Mouse (Mus musculus) embryonic stem cell, embryonic (primary cell): ENCODE data around the gene Hps5.
"Not testable (repeated sequence)": the region's sequence is repeated elsewhere in the genome, so short reads cannot be mapped to it uniquely, and the experiment has no call there.

Source experiments
- CTCF ChIA-PET, 4 experiments: fragments of 300-600 bp in 2 of 4; fragments of 350-600 bp in 2 of 4; sonication (Branson Sonifier 250); formaldehyde crosslinking; loops; one replicate each; lab custom pipeline; 2022; ENCODE audit warnings: inconsistent platforms in 2 of 4; lab: Charles Lee
- POLR2A ChIA-PET, 4 experiments: fragments of 300-600 bp in 2 of 4; fragments of 350-600 bp in 2 of 4; sonication (Branson Sonifier 250); formaldehyde crosslinking; loops; one replicate each; lab custom pipeline; 2022; ENCODE audit warnings: antibody characterized with exemption in 4 of 4, inconsistent platforms in 1 of 4; lab: Charles Lee

Gene Hps5

DNA sequence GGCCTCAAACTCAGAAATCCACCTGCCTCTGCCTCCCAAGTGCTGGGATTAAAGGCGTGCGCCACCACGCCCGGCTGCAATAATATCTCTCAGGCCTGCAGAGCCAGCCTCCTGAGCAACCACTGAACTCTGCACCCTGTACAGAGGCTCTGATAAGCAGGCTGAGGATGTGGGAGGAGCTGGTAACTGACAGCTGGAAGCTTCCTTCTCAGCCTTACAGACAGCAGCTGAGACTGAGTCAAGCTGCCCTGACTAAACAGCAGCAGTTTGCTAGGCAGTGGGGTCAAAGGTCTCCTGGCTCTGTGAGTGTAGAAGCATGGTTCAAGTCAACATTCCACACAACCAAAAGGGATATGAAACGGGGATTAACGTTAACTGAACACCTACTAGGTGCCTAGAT lies 37.4 kb upstream of the Hps5 start:
- CTCF ChIA-PET: no interaction called here
- POLR2A ChIA-PET: interaction anchor here in 2 of 4 experiments (0.6 to 4.3 kb wide), 8 partner anchors 11 to 38 kb away, joined by 3 to 26 read pairs (median 4); partner anchors contain the start of genes Gtf2h1 (in 1 of the 2) and Hps5 (in 1 of the 2)

DNA sequence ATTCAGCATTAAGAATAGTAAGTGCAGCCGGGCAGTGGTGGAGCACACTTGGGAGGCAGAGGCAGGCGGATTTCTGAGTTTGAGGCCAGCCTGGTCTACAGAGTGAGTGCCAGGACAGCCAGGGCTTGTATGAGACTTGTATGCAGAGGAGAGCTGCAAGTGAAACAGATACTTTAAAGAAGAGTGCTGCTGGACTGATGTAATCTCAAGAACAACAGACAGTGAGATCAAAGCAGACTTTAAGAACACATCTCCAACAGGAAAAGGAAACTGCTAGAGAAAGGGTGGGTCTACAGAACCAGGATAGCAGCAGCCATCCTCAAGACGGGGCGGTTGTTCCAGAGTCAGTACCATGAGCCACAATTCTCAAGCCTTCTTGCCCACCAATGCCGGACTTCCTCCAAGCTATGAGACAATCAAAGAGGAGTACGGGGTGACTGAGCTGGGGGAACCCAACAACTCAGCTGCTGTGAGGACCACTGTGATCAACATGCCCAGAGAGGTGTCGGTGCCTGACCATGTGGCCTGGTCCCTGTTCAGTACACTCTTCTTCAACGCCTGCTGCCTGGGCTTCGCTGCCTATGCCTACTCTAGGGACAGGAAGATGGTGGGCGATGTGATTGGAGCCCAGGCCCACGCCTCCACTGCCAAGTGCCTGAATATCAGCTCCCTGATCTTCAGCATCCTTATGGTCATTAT lies 36.4 kb upstream of the Hps5 start:
- CTCF ChIA-PET: not testable (repeated sequence)
- POLR2A ChIA-PET: interaction anchor here in 2 of 4 experiments (0.8 to 4.3 kb wide), 17 partner anchors 8 to 37 kb away, joined by 3 to 26 read pairs (median 5); partner anchors contain the start of genes Gtf2h1 (in 1 of the 2) and Hps5 (in 1 of the 2)

DNA sequence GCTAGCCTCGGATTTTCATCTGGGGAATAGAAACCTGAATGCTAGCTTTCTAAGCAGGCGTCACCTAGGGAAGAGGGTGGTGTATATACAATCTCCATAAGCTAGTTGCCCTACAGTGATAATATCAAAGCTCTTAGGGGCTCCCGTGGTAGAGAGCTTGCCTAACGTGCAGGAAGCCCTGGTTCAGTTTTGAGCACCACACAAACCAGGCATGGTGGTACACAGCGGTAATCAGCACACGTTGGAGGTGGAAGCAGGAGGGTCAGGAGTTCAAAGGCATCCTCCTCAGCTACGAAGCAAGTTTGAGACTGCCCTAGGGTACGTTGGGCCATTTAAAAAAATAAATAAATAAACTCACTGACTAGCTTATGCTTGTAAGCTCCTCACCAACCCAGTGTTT lies 35.8 kb upstream of the Hps5 start:
- POLR2A ChIA-PET: interaction anchor here (0.8 to 4.3 kb wide), 20 partner anchors 8 to 67 kb away, joined by 3 to 26 read pairs (median 4); partner anchors contain the start of genes Gtf2h1 (in 1 of the 4) and Hps5 (in 1 of the 4)
- CTCF ChIA-PET: interaction anchor here in 1 of 4 experiments (2.4 kb wide), 1 partner anchor 121 kb away, joined by 6 read pairs; the partner anchor contains the start of gene Saal1

DNA sequence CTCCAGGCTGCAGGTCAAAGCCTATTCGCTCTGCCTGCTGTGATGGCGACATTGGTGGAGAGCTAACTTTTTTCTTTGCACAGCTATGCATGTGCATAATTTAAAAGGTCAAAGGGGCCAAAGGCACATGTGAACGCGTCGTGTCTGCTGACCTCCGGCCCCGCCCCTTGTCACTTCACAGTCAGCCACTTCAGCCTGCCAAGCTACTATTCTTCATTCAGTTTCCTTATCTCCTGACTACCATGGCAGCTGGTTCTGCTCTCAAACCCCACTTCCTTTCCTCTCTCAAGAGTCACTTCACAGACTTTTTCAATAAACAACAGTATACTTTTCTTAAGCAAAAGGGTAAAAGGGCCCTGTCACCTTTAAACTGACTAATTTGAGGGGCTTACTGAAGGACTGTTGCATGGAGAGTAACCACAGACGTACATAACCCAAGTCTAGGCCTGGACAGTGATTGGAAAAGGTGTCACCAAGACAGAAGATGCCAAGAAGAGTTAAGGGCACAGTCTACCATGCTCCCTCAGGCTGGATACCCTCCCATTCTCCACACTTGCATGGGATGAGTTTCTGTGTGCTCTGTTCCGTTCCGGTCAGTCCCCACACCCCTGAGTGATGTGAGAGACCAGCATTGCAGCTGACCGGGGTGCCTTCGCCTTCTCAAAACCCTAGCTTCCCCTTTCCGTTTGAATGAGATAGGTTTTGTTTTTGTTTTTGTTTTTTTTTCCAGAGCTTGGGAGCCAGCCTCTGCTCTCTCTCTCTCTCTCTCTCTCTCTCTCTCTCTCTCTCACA lies 35.1 kb upstream of the Hps5 start:
- POLR2A ChIA-PET: interaction anchor here (0.6 to 4.3 kb wide), 30 partner anchors 8 to 143 kb away, joined by 3 to 26 read pairs (median 4); partner anchors contain the start of genes Gtf2h1 (in 1 of the 4), Hps5 (in 1 of the 4) and Tsg101 (in 1 of the 4)
- CTCF ChIA-PET: interaction anchor here in 2 of 4 experiments (0.6 to 2.4 kb wide), 3 partner anchors 8 to 120 kb away, joined by 3 to 6 read pairs (median 5); partner anchors contain the start of gene Saal1 (in 1 of the 2)

DNA sequence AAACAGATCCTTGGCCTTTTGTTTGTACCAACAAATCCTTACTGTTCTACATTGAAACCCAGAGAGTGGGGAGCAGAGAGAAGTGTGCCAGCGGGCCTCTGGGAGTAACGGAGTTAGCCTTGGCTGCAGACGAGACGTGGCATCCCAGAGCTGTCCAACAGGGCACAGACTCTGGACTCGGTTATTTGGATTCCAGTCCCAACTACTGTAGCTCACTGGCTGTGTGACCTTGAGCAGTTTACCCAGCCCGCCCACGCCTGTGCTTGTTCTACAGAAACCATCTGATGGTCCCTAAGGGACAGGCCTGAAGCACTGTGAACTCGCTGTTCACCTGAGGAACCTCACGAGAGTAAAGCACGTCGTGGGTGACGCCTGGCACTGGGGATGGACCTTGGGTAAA lies 34.0 kb upstream of the Hps5 start:
- ChIA-PET CTCF (interaction anchor here in 1 of 4 experiments (1.3 to 2.4 kb wide), 2 partner anchors 9 to 119 kb away, joined by 5 to 6 read pairs; partner anchors contain the start of gene Saal1), POLR2A (interaction anchor here in 3 of 4 experiments (0.9 to 4.3 kb wide), 12 partner anchors 10 to 89 kb away, joined by 3 to 26 read pairs (median 7); partner anchors contain the start of genes Gtf2h1 (in 1 of the 3), Hps5 (in 1 of the 3) and Tsg101 (in 1 of the 3))

DNA sequence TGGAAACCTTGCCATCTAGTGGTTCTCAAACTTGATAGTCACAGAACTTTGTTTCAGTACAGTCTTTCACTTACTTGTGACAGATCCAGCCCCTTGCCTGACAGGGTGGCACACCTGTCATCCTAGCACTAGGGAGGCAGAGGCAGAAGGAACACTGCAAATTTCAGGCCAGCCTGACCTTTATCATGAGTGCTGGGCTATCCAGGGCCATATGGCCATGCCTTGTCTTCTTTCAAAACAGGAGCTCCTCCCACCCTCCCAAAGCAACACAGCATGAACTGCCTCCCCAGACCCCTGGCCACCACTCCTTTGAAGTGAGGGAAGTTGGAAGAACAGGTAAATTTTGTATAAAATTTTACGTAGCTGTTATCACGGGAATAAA lies 31.9 kb upstream of the Hps5 start:
- CTCF ChIA-PET: interaction anchor here in 2 of 4 experiments (0.8 to 0.9 kb wide), 3 partner anchors 9 to 113 kb away, joined by 3 to 4 read pairs (median 3); no protein-coding TSS in a partner anchor
- POLR2A ChIA-PET: interaction anchor here in 3 of 4 experiments (0.6 to 5.0 kb wide), 16 partner anchors 9 to 86 kb away, joined by 3 to 44 read pairs (median 8); partner anchors contain the start of gene Ldha (in 2 of the 3)

DNA sequence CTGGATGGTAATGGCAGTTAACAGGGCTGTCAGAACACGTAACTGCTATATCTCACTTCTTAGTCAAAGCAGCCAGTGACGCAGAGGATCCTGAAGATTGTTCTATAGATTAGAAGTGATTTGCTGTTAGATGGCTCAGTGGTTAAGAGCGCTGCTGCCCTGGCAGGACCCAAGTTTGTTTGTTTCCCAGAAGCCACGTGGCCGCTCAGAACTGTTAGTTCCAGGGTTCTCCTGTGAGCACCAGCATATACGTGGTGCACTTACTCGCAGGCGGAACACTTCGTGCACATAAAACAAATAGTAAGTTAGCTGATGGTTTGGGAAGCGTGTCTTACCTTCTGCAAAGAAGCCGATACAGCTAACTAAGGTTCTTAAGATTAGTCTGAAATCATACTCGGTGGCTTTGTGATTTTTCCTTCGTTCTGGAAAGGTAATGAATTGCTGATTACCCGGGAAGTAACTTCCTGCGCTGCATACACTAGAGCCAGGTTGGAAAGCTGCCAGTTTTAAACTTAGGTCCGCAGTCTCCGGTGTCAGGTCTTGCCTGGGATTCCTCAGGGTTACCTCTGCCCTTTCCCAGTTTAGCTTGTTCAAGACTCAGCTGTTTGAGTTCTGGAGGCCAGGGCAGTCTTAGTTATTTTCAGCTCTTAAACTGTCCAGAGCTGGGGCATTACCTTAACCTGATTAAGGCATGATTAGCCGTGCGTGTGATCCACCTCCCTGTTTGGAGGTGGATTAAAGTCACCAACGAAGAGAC lies 31.4 kb upstream of the Hps5 start:
- CTCF ChIA-PET: interaction anchor here in 3 of 4 experiments (0.6 to 1.2 kb wide), 4 partner anchors 11 to 324 kb away, joined by 3 to 4 read pairs (median 4); no protein-coding TSS in a partner anchor
- POLR2A ChIA-PET: interaction anchor here in 2 of 4 experiments (0.6 to 5.0 kb wide), 19 partner anchors 8 to 32 kb away, joined by 3 to 44 read pairs (median 8); partner anchors contain the start of genes Ldha (in 2 of the 2), Gtf2h1 (in 1 of the 2) and Hps5 (in 1 of the 2)

DNA sequence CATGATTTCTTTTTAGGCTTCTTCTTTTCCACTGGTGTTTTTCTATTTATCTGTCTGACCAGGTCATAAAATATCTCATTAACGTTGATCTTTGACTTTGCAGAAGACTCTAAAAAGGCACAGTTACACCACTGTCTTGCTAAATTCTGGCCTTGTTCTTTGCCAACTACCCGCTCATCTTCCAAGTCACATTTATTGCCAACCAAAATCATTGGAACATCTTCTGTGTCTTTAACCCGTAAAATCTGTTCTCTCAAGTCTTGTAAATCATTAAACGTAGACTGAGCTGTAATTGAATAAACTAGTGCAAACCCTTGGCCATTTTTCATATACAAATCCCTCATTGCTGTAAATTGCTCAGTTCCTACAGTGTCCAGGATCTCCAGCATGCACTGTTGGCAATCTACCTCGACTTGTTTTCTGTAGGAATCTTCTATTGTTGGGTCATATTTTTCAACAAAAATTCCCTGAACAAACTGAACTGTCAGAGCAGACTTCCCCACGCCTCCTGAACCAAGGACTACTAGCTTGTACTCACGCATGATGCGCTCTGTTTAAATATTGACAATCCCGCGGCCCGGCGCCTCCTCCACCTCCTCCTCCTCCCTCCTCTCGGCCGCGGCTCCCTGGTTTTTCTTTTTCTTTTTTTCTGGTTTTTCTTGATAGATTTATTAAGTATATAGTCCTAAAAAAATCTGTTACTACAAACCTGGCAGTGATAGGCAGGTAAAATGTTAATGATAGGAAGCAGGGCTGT lies 25.2 kb upstream of the Hps5 start:
- CTCF ChIA-PET: not testable (repeated sequence)
- POLR2A ChIA-PET: interaction anchor here in 2 of 4 experiments (0.7 to 2.3 kb wide), 11 partner anchors 8 to 106 kb away, joined by 3 to 7 read pairs (median 4); partner anchors contain the start of genes Gtf2h1 (in 2 of the 2) and Hps5 (in 2 of the 2)

DNA sequence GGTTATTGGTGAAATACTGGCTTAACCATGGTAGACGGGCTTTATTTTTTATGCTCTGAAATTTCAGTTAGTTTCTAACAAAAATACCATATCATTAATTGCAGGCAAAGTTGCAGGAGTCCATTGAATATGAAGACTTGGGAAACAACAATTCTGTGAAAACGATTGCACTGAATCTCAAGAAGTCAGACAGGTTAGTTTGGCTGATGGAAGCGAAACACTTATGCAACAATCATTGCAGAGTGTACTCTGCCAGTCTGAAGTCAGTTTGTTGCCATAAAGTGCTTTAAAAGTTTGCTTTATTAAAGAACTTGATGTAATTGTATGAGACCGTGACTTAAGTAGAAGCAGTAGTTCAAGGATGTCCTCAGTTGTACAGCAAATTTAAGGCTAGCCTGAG lies 18.1 kb upstream of the Hps5 start:
- ChIA-PET POLR2A (interaction anchor here in 2 of 4 experiments (1.0 to 4.8 kb wide), 4 partner anchors 8 to 32 kb away, joined by 3 to 17 read pairs (median 10); no protein-coding TSS in a partner anchor), CTCF (no interaction called here)

DNA sequence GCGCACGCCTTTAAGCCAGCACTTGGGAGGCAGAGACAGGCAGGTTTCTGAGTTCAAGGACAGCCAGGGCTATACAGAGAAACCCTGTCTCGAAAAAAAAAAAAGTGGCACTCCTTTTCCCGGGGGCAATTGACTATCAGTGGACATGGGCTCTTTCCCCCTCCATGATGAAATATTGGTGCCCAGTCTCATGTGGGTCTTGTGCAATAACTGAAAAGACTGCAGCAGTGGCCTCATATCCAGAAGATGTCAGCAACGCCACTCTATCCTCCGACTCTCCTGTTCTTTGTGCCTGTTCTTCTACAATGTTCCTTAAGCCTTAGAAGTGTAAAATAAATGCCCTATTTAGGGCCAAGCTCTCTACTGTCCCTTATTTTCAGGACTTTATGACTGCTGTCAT lies 14.5 kb upstream of the Hps5 start:
- POLR2A ChIA-PET: interaction anchor here (0.6 to 4.1 kb wide), 17 partner anchors 8 to 100 kb away, joined by 3 to 17 read pairs (median 3); partner anchors contain the start of genes Gtf2h1 (in 1 of the 4), Hps5 (in 1 of the 4) and Saal1 (in 1 of the 4)
- CTCF ChIA-PET: interaction anchor here in 3 of 4 experiments (0.6 to 1.0 kb wide), 3 partner anchors 14 to 40 kb away, joined by 3 to 4 read pairs (median 4); no protein-coding TSS in a partner anchor

DNA sequence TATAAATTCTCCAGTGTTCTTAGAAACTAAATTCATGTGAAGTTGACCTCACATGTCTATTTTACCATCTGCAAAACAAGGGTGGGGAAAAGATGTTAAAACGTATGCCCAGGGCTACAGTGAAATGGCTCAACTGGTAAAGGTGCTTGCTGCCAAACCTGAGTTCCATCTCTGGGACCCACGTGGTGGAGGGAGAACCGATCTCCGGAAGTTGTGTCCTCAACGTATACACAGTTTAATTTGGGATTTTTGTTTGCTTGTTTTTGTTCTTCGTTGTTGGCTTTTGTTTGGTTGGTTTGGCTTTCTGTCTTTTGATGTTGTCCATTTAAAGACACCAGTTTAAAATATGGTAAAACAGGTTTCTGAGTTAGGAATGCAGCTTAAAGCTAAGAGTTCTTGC lies 915 bp upstream of the Hps5 start:
- CTCF ChIA-PET: interaction anchor here in 1 of 4 experiments (1.3 kb wide), 1 partner anchor 28 kb away, joined by 6 read pairs; no protein-coding TSS in a partner anchor
- POLR2A ChIA-PET: interaction anchor here in 3 of 4 experiments (0.7 to 3.3 kb wide), 16 partner anchors 9 to 85 kb away, joined by 3 to 25 read pairs (median 5); no protein-coding TSS in a partner anchor

DNA sequence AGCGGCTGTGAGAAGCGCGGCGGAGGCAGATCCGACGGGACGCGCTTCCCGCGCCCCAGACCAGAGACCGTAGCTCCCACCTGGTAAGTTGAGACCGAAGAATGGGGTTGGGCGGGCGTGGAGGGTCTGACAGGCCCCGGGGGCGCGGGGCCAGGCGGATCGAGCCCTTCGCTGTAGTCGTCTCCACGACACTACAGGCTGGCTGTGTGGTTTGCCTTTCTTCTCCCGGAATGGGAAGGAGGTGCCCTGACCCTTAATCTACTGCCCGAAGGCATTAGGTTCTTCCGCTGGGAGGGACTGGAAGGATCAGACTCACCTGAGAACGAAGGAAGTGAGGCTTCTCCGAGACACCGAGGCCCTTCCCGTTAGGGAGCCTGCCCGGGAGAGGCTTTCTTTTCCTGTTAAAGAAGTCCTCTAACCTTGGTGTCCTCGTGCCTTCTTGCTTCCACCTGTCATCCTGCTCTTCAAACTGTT lies 379 bp upstream of the Hps5 start:
- ChIA-PET CTCF (interaction anchor here in 2 of 4 experiments (0.6 to 1.3 kb wide), 3 partner anchors 27 to 982 kb away, joined by 3 to 6 read pairs (median 3); partner anchors contain the start of gene Cyth2 (in 1 of the 2)), POLR2A (interaction anchor here (0.6 to 3.3 kb wide), 58 partner anchors 9 to 1221 kb away, joined by 3 to 25 read pairs (median 4); partner anchors contain the start of genes Saal1 (in 2 of the 4), Sergef (in 1 of the 4) and Spty2d1 (in 1 of the 4))

DNA sequence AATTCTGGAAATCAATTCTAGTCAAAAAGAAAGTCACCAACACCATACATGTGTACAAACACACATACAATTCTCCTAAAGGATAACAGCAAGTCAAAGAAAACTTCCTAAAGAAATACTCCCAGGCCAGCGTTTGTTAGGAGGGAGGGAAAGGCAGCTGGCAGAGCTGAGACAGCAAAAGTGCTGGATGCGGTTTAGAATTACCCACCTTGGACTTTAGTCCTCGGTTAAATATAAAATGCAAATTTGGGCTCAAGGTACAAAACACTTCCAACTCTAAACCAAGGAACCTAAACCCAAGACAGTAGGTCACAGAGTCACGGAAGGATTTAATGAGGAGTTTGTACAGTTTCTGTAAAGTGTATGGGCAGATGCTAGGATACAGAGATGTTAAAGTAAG lies 2.0 kb downstream of the Hps5 start:
- ChIA-PET CTCF (interaction anchor here in 3 of 4 experiments (0.5 to 2.1 kb wide), 4 partner anchors 23 to 921 kb away, joined by 3 to 14 read pairs (median 7); partner anchors contain the start of gene Saal1 (in 1 of the 3)), POLR2A (interaction anchor here in 1 of 4 experiments (3.1 to 3.3 kb wide), 2 partner anchors 8 to 12 kb away, joined by 14 to 25 read pairs; no protein-coding TSS in a partner anchor)

DNA sequence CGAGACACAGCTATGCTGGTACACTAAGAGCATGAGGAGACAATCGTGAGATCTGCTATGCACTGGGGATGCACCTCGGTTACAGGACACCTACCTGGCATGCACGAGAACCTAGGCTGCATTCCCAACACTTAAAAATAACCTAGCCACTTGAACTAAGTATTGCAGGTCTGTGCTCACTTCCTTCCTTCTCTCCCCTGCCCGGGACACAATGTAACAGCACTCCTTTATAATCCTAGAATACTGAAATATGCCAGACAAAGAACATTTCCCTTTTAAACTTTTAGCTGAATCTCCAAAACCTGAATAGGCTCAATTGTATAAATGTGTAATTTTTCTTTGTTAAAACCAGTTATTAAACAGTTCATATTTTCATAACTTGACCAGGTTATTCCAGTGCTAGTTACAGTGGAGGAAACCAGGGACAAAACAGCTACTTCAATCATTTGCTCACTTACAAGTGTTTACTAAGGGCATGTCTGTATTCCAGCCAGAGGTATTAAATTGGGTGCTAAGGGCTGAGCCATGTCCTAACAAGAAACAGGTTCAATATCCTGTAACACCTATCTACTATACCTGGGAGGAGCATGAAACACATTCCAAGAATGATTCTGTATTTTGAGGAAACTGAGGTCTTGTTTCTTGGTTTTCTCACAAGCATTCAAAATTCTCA lies 6.6 kb downstream of the Hps5 start:
- CTCF ChIA-PET: interaction anchor here in 2 of 4 experiments (0.7 to 1.0 kb wide), 2 partner anchors 19 to 79 kb away, joined by 3 to 4 read pairs; partner anchors contain the start of gene Saal1 (in 1 of the 2)
- POLR2A ChIA-PET: interaction anchor here in 2 of 4 experiments (0.7 to 1.1 kb wide), 2 partner anchors 28 to 226 kb away, joined by 3 to 11 read pairs; no protein-coding TSS in a partner anchor

DNA sequence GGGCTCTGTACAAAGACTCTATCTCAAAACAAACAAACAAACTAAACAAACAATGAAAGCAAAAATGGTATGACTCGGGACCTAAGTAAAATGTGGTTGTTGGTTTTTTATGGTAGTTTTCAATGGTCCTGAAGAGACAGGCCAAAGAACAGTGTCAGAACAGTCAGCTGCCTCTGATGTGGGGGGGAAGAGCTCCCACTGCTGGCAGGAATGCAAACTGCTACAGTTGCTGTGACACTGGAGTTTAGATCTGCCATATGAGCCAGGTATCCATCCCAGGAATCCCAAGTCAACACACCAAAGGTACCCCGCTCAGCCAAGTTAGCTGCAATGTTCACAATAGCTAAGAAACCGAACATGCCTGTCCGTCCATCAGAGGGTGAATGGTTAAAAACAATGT lies 25.2 kb downstream of the Hps5 start:
- CTCF ChIA-PET: interaction anchor here (0.6 to 4.1 kb wide), 34 partner anchors 8 to 378 kb away, joined by 3 to 28 read pairs (median 4); partner anchors contain the start of genes Saa3 (in 2 of the 4) and Saal1 (in 2 of the 4)
- POLR2A ChIA-PET: interaction anchor here (0.5 to 2.4 kb wide), 18 partner anchors 11 to 285 kb away, joined by 3 to 13 read pairs (median 5); partner anchors contain the start of genes Gtf2h1 (in 2 of the 4), Hps5 (in 2 of the 4), Saa2 (in 1 of the 4) and Saa3 (in 1 of the 4)
